Mouse (Mus musculus): ENCODE measurements around the gene Tmeff1.
"Not testable (repeated sequence)": the region's sequence is repeated elsewhere in the genome, so short reads cannot be mapped to it uniquely, and the experiment has no call there.

Gene Tmeff1

DNA sequence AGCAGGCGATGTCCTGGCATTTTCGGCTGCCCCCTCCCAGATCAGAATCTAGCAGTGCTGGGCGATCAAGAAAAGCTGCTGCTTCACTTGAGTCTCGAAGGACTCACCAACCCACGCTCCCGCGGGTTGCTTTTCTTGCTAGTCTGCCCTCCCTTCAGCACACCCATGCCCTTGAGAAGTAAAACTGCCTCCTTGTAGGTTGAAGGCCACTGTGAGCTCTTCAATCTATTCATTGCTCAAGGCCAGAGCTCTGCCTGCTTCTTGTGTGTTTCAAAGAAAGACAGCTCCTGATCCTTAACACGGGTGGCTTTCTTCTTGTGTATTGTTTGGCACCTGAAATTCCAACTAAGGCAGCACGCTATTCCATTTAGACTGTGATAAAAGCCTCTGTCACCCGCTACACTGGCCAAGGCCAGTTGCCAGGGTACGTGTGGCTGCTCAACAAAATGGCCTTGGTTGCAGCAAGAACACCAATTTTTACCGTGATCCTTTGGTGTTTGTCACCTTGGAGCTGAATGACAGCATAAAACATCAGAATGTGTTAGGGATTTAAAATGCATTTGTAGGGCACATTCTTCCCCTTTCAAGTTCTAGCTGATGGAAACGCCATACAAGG is 91.7 kb downstream of the Tmeff1 start:
- no peak for DNase-seq (ENCODE audit: low spot score in 2 of 2)

GRCm38 (mm10) chr4:48677276-48677675 is 92.3 kb downstream of the Tmeff1 start:
- no peak for DNase-seq (ENCODE audit: low spot score in 2 of 2)

DNA sequence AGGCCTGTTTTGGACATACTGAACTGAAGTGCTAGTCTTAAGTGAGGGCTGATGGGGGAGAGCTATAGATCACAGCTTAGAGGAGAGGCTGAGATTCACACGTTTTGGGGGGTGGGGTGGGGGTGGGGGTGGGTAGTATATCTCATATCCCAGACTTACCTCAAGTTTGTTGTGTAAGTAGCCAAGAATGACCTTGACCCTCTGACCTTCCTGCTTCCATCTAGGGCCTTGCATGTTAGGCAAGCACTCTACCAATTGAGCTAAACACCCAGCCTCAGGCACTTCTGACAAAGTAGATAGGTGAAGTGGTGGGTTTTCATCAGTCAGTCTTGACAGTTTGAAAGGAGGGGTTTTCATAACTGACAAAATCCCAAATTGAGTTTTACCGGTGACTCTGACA is 92.8 kb downstream of the Tmeff1 start:
- no peak for DNase-seq (ENCODE audit: low spot score in 2 of 2)

DNA sequence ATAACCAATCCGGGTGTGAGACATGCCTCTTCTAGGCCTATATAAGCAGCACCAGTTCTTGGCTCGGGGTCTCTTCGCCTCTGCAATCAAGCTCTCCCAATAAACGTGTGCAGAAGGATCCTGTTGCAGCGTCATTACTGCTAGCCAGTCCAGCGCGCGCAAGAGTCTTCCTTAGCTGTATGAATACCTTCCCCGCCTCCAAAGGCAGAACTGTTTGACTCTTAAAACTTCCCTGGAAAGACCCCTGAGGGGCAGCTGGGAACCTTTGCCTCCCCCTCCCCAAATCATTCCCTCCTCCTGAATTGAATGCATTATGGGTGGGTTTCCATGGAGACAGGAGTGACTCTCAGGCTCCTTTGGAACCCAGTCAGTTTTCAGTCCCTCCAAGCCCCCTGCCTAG is 93.8 kb downstream of the Tmeff1 start:
- no peak for DNase-seq (ENCODE audit: low spot score in 2 of 2)

DNA sequence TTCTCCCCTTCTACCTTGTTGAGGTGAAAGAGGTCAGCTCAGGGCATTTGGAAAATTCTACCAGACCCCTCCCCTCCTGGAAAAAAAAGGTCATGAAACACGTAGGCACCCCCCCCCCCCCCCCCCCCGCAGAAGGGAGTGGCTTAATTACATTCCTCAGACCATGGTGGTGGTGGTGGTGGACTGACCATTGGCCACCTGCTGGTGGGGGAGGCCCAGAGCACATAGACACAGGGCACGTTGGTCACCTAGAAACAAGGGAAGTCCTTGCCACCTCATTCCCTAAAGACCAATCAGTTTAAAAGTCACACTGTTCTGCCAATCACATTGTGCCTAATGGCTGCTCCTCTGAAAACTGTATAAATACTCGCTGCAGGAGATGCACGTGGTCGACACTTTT is 94.8 kb downstream of the Tmeff1 start:
- not testable (repeated sequence) for DNase-seq (ENCODE audit: low spot score in 2 of 2)

DNA sequence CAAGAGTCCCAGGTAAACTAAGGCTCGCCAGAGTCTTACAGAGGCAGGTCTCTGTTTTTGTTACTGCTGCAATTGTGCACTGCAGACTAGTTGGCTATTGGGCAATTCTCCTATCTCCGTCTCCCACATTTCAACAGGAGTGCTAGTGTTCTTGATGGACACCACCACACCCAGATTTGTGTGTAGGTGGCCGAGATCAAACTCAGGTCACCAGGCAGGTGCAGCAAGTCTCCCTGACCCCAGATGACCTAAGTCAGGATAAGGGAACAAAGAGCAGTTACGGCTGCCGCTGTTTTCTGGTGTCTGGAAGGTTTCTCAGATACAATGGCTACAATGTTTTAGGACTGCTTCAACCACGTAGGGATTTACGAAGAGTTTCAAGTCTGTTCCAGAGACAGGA is 95.2 kb downstream of the Tmeff1 start:
- peak; percentile 8 to 12 for DNase-seq (ENCODE audit: low spot score in 2 of 2)

DNA sequence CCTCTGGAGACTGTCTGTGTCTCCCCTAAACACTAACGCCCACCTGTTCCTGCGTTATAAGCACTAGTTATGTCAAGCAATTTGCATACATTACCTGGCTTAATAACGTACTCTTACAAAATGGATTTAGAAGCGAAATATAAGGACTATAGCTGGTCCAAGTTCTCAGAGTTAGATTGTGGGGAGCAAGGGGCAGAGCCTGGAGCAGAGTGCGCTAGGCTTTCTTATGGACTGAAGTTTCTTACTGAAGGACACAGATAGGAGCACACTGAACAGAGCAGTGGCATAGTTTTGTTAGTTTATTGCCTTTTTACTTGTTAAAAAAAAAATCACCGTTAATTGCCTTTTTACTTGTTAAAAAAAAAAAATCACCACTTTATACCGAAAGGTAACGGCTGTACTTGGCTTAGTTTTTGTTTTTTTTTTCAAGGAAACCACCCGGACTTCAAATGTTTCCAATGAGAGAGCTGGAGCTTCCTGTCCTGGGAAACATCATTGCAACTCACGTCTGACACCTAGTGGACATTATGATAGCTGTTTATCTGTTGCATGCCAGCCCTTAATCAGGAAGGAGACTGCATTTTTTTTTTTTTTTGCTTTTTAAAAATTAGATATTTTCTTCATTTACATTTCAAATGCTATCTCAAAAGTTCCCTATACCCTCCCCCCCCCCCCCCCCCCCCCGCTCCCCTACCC is 95.8 kb downstream of the Tmeff1 start:
- no peak for DNase-seq (ENCODE audit: low spot score in 2 of 2)

- DNase-seq (ENCODE audit: low spot score in 2 of 2): no peak
These were observed 98.2 kb downstream of the Tmeff1 start for GRCm38 (mm10) chr4:48683126-48683525.

DNA sequence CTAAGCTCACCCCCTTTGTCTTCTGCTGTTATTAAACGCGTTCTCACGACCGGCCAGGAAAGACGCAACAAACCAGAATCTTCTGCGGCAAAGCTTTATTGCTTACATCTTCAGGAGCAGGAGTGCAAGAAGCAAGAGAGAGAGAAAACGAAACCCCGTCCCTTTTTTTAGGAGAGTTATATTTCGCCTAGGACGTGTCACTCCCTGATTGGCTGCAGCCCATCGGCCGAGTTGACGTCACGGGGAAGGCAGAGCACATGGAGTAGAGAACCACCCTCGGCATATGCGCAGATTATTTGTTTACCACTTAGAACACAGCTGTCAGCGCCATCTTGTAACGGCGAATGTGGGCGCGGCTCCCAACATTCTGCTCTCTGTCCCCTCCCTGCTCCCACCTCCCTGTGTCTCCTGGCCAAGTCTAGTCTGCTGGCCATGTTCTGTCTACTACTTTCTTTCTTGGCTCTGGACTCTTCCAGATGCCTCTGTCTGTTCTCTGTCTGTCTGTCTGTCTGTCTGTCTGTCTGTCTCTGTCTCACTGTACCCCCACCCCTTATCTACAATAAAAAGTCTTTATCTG is 98.7 kb downstream of the Tmeff1 start:
- DNase-seq (ENCODE audit: low spot score in 2 of 2): not testable (repeated sequence)

DNA sequence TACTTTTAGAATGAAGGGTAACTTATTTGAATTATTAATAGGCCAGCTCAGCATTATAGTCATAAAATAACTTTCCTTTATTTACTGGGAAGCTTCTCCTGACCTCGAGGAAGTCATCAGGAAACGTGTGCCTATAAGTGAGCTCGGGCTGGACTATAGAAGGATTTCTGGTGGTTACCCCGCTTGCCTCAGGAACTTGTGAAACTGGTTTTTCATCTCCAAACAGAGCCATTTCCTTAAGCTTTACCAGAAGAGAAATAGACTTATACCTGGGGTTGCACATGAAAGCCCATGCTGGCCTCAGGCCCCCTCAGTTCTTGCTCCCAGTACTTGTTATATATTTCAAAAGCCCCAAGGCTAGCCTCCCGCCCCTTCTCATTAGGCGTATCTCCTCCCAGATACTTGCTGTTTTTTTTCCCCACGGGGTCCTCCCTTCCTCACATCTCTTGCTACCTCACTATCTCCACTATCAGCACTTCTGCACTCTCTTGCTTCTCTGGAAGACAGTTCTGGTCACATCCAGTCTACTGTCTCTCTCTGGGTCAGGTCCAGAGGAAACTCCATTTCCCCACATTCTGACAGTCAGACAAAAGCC is 99.7 kb downstream of the Tmeff1 start:
- DNase-seq (ENCODE audit: low spot score in 2 of 2): no peak

DNA sequence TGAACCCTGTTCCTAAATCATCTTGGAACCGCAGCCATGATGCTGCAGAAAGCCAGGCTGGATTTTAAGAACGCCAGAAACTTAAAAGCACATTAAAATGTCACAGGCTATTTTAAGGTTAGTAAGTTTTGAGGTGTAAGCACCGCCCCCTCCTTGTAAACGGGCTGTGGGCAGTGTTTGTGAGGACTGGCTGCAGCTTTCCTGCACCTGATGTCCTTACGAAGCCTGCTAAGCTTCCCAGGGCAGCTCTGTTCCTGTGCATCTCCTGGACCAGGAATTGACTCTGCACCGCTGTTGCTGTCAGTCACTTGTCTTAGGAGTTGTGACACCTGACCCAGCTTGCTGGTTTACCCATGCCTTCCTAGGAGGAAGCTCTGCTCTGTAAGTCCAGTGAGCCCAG is 103.2 kb downstream of the Tmeff1 start:
- DNase-seq (ENCODE audit: low spot score in 2 of 2): no peak

- DNase-seq (ENCODE audit: low spot score in 2 of 2): no peak
These were observed 105.7 kb downstream of the Tmeff1 start for GRCm38 (mm10) chr4:48690640-48691039.

DNA sequence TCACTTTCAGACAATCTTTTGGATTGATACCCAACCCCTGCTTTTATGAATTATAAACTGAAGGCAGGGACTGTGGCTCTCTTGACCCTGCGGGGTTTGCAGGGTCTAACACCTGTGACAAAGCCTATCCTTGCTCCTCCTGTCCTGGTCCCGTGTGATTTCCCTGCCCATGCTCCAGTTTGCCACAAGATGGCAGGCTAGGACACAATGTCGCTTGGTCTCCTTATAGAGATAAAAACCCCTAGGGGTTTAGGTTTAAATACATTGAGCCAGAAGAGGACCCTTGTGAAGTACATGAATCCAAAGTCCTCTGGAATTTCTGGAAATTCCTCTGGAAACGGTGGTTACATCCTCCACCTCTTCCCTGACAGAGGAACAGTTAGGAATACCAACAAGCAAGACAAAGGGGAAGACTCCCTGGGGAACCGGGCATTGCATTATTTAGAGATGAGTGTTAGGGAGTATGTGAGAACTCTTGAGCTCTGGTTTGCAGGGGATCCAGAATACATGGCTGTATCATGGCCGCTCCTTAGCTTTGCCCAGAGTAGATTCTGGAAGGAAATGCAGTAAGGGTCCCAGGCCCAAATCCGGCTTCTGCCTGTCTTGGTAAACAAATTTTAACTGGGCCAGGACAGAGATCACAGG is 106.9 kb downstream of the Tmeff1 start:
- DNase-seq (ENCODE audit: low spot score in 2 of 2): peak in 1 of 2 experiments; percentile 16

- DNase-seq (ENCODE audit: low spot score in 2 of 2): no peak
These were observed 107.8 kb downstream of the Tmeff1 start for GRCm38 (mm10) chr4:48692736-48693292.

- DNase-seq (ENCODE audit: low spot score in 2 of 2): no peak
These were observed 111.7 kb downstream of the Tmeff1 start for GRCm38 (mm10) chr4:48696706-48697105.

GRCm38 (mm10) chr4:48697302-48697701 is 112.3 kb downstream of the Tmeff1 start:
- DNase-seq (ENCODE audit: low spot score in 2 of 2): no peak
